Mouse (Mus musculus) kidney, adult 2 months (tissue): ENCODE data around the gene Pigk. TPM values are rescaled to one million over a fixed set of nuclear protein-coding genes. Genes with fewer than 3 reads are reported as not detected.
"Not testable (repeated sequence)": the region's sequence is repeated elsewhere in the genome, so short reads cannot be mapped to it uniquely, and the experiment has no call there.

Experiments
- DNase-seq: peaks from one replicate; pipeline ENCODE4 v3.0.0; 2021
- H3K27ac ChIP-seq: fragments of 200-500 bp; 2 replicates; pipeline ENCODE4 v1.5.1; 2012; ENCODE audit warnings: low read depth, low read length, control low read depth, inconsistent platforms; ENCODE audit not compliant: insufficient read depth
- H3K27me3 ChIP-seq: fragments of 200-500 bp; replicated peaks from 2 replicates; pipeline ENCODE4 v1.6.1; 2012; ENCODE audit warnings: mild to moderate bottlenecking, moderate library complexity, low read length, inconsistent platforms; ENCODE audit not compliant: control insufficient read depth, insufficient read depth
- H3K36me3 ChIP-seq: fragments of 200-500 bp; 2 replicates; pipeline ENCODE4 v1.6.1; 2012; ENCODE audit warnings: mild to moderate bottlenecking, moderate library complexity, low read length, inconsistent platforms; ENCODE audit not compliant: control insufficient read depth, insufficient read depth
- H3K4me1 ChIP-seq: fragments of 200-500 bp; 2 replicates; pipeline ENCODE4 v1.6.1; 2011; ENCODE audit warnings: low read length; ENCODE audit not compliant: control insufficient read depth, insufficient read depth
- H3K4me3 ChIP-seq: fragments of 200-500 bp; 2 replicates; pipeline ENCODE4 v1.5.1; 2011; ENCODE audit warnings: mild to moderate bottlenecking, low read depth, low read length, control low read depth; ENCODE audit not compliant: insufficient read depth
- CTCF ChIP-seq: fragments of 200-500 bp; conservative IDR thresholded peaks from 2 replicates; pipeline ENCODE4 v1.5.1; 2011; ENCODE audit warnings: low read depth, mild to moderate bottlenecking, control low read depth, low read length, moderate library complexity, mixed read lengths; ENCODE audit not compliant: insufficient read depth, insufficient read length
- POLR2A ChIP-seq: fragments of 200-500 bp; IDR thresholded peaks from one replicate; pipeline ENCODE4 v1.6.1; 2011; ENCODE audit warnings: low read depth, low read length, control low read depth
- WGBS: fragments of 180-500 bp; shearing (Covaris S2); methylation state at CpG from one replicate; pipeline ENCODE4 v1.1.7; 2018; 5-methylcytosine and 5-hydroxymethylcytosine counted together
- polyA plus RNA-seq: library from polyadenylated mRNA; depleted of rRNA; stranded (reverse); fragments of >200 nt; gene quantifications from 2 replicates; pipeline ENCODE4 v1.2.3, GENCODE M21; 2012

The Pigk gene
- polyA plus RNA-seq, 1 experiment = 13.4 TPM

DNA sequence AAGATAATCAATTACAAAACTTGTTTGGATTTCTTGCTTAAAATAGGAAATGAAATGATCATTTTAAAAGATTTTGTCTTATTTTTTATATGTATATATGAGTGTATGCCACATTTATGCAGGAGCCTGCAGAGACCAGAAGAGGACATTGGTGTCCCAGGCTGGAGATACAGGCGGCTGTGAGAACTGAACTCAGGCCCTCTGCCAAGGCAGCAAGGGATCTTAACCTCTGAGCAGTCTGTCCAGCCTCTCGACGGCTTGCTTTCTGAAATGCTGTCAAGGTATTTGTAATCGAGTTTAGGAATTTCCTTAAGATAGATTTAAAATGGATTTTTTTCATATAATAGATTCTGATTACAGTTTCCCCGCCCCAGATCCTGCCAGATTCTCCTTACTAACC is 25.4 kb upstream of the Pigk start:
- WGBS = 71% methylated on average over 5 of the region's 5 CpGs
- peak; percentile 29 for DNase-seq
- no peak overlapping the region for H3K4me3 ChIP-seq
- no peaks in the 10 kb centered on the region for H3K4me1 ChIP-seq
- H3K36me3 ChIP-seq = no peaks in the 10 kb centered on the region
- TF ChIP-seq CTCF (no peak), POLR2A (no peak)
- H3K27me3 ChIP-seq = no peaks in the 10 kb centered on the region
- 0 out of 2 replicates have a peak overlapping the region, but pooled peaks have one; percentile 23 for H3K27ac ChIP-seq

- Histone ChIP-seq H3K27me3 (no peaks in the 10 kb centered on the region), H3K4me3 (no peak overlapping the region), H3K27ac (no peak overlapping the region), H3K36me3 (no peaks in the 10 kb centered on the region), H3K4me1 (no peaks in the 10 kb centered on the region)
- DNase-seq = peak; percentile 70
- 67% methylated on average over 9 of the region's 9 CpGs for WGBS
- TF ChIP-seq POLR2A (no peak), CTCF (no peak)
Measured at GRCm38 (mm10) chr3:152689105-152689504, 24.8 kb upstream of the Pigk start.

DNA sequence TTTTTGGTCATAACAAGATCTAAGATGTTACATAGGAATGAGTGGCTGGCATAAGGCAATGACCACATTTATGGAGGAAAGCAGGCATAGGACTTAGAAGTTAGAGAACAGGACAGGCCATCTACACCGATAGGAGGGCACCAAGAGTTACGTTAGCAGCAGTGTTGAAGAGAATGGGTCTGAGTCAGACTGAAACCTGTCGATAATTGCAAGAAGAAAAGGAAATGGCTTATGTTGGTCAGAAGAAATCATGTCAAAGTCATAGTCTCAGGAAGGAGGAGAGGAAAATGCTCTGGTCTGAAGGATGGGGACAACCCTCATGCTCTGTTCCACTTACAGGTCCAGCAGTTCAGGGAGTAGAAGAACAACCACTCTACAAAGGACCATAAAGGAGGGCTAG is 18.9 kb upstream of the Pigk start:
- no peak for DNase-seq
- Histone ChIP-seq H3K27me3 (no peaks in the 10 kb centered on the region), H3K4me1 (no peaks in the 10 kb centered on the region), H3K27ac (no peak overlapping the region), H3K4me3 (no peak overlapping the region), H3K36me3 (no peaks in the 10 kb centered on the region)
- WGBS = 86% methylated on average over 3 of the region's 3 CpGs
- TF ChIP-seq POLR2A (no peak), CTCF (no peak)

DNA sequence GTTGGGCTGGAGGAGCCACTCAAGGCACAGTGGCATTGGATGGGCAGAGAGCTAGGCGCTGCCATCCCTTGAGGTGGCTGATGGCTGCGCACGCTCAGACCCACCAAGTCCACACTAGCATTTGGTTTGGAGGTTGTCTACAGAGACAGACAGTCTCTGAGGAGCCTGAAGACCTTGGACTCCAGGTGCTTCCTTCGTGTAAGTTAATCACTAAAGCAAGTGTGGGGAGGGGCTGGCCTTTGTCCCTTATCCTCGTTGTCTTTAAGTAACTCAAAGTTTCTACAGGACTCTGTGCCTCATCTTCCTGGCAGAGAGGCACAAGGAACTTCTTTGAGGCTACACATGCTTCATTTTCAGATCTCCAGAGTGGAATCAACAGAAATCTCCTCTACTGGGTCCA is 15.9 kb upstream of the Pigk start:
- Histone ChIP-seq H3K4me3 (no peak overlapping the region), H3K4me1 (no peaks in the 10 kb centered on the region), H3K36me3 (no peaks in the 10 kb centered on the region), H3K27me3 (no peaks in the 10 kb centered on the region), H3K27ac (no peak overlapping the region)
- no peak for DNase-seq
- WGBS = 70% methylated on average over 5 of the region's 5 CpGs
- no peak for TF ChIP-seq CTCF
- no peak for TF ChIP-seq POLR2A

- Histone ChIP-seq H3K4me1 (no peaks in the 10 kb centered on the region), H3K36me3 (no peaks in the 10 kb centered on the region), H3K4me3 (no peak overlapping the region), H3K27ac (no peak overlapping the region), H3K27me3 (no peaks in the 10 kb centered on the region)
- DNase-seq = no peak
- WGBS = 44% methylated on average over 8 of the region's 8 CpGs
- TF ChIP-seq POLR2A = no peak
- no peak for TF ChIP-seq CTCF
Measured at GRCm38 (mm10) chr3:152699261-152699660, 14.6 kb upstream of the Pigk start.

DNA sequence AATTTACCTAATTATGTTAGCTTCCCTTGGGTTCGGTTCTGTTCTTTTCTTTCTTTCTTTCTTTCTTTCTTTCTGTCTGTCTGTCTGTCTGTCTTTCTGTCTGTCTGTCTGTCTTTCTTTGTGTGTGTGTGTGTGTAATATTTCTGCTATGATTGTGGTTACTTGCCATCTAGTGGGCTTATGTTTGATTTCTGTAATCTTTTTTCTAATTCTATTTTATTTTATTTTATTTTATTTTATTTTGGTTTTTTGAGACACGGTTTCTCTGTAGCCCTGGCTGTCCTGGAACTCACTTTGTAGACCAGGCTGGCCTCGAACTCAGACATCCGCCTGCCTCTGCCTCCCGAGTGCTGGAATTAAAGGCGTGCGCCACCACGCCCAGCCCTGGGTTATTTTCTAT is 12.4 kb upstream of the Pigk start:
- not testable (repeated sequence) for H3K36me3 ChIP-seq, H3K27ac ChIP-seq, H3K4me1 ChIP-seq, H3K27me3 ChIP-seq, H3K4me3 ChIP-seq, DNase-seq
- WGBS = 94% methylated on average over 8 of the region's 8 CpGs

GRCm38 (mm10) chr3:152702274-152702843 is 11.5 kb upstream of the Pigk start:
- Histone ChIP-seq H3K36me3 (no peaks in the 10 kb centered on the region), H3K27ac (no peak overlapping the region), H3K4me1 (no peaks in the 10 kb centered on the region), H3K4me3 (peak overlapping the region; percentile 16; the same call in 1 of the 2 replicates), H3K27me3 (no peaks in the 10 kb centered on the region)
- DNase-seq = no peak
- WGBS = 38% methylated on average over 8 of the region's 8 CpGs
- TF ChIP-seq CTCF = no peak
- no peak for TF ChIP-seq POLR2A

DNA sequence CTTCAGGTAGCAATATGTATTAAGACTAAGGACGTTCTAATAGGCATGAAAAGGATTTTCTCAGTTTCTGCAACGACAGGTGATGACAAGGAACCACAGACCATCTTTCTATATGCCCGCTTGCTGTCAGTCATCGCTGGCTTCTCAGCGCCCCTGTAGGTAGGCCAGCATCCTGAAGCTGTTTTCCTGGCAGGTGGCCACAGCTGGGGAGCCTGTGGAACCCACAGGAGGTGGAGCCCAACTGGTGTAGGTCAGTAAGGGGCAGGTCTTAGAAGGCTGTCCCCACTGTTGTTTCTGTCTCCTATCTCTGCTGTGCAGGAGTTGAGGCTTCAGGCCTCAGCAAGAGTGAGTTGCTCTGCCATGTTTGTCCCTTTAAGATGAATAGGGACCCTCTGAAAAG is 8.1 kb upstream of the Pigk start:
- TF ChIP-seq CTCF (no peak), POLR2A (no peak)
- Histone ChIP-seq H3K4me1 (no peaks in the 10 kb centered on the region), H3K36me3 (no peaks in the 10 kb centered on the region), H3K27ac (no peak overlapping the region), H3K4me3 (no peak overlapping the region), H3K27me3 (no peaks in the 10 kb centered on the region)
- WGBS = 80% methylated on average over 5 of the region's 5 CpGs
- no peak for DNase-seq
